ENCODE assay signal across 15 mouse cellular contexts in genomic region chr11:119160050-119160449, GRCm38 (mm10).
DNase-seq lines count a peak whose midpoint lies in the region; ATAC-seq and TF ChIP-seq lines count a peak whose summit lies in the region.
"Had no signal": no experiment of that assay in that cellular context is flagged by ENCODE, and none has a peak within 500 bp of the region (broad histone marks: within the 10 kb centered on the region; RNA-seq: fewer than 3 reads in every experiment).

No protein-coding gene starts in this region.

- 87% methylated on average over 5 of the region's 5 CpGs for WGBS in heart, embryonic 10.5 days
- 83% methylated on average over 5 of the region's 5 CpGs for WGBS in kidney, embryonic 16.5 days
- 93% methylated on average over 5 of the region's 5 CpGs for WGBS in limb, embryonic 10.5 days

- no peak for TF ChIP-seq CTCF in CH12.LX (conservative IDR thresholded peaks at IDR 0.05 in 1 of 2, IDR thresholded peaks at IDR 0.05 in 1 of 2; ENCODE audit: low read depth in 2 of 2, low read length in 2 of 2)

- peak; percentile 51 for TF ChIP-seq EP300 in CH12.LX (IDR thresholded peaks at IDR 0.05; ENCODE audit: low read length)

- H3K4me1 ChIP-seq in heart, embryonic 10.5 days = peaks cover 53% of the 10 kb centered on the region
- H3K4me1 ChIP-seq in kidney, embryonic 16.5 days (ENCODE audit: insufficient read depth, low read length) = peaks cover 57% of the 10 kb centered on the region
- peaks cover 51 to 86% of the 10 kb centered on the region in 2 experiments for H3K4me1 ChIP-seq in CH12.LX (ENCODE audit: control insufficient read depth in 1 of 2, insufficient read depth in 2 of 2)
- peaks cover 63% of the 10 kb centered on the region for H3K4me1 ChIP-seq in limb, embryonic 10.5 days

- no peak; the same call in 1 of the 2 replicates for TF ChIP-seq RAD21 in CH12.LX (IDR thresholded peaks at IDR 0.05; ENCODE audit: low read depth, low read length)

- dilution Hi-C loops in CH12.LX (cut with MboI; ENCODE audit: extremely low pct_ligation_motif_present, extremely low pct_unique_long_range_greater_than_20kb, low sequenced_read_pairs) = no loop called here

- no peak overlapping the region for H3K27ac ChIP-seq in heart, embryonic 10.5 days
- no peak overlapping the region for H3K27ac ChIP-seq in kidney, embryonic 16.5 days (ENCODE audit: low read length)
- H3K27ac ChIP-seq in CH12.LX (ENCODE audit: insufficient read depth, low read depth) = peak overlapping the region; percentile 82
- H3K27ac ChIP-seq in limb, embryonic 10.5 days = peak overlapping the region; percentile 47; the same call in 1 of the 2 replicates
- H3K27ac ChIP-seq: kidney, postnatal 0 days; layer of hippocampus, adult 2 months; limb, embryonic 15.5 days had no signal

- H3K9me3 ChIP-seq in heart, embryonic 10.5 days = no peaks in the 10 kb centered on the region
- H3K9me3 ChIP-seq in kidney, embryonic 16.5 days (ENCODE audit: low read length) = no peaks in the 10 kb centered on the region
- no peaks in the 10 kb centered on the region for H3K9me3 ChIP-seq in CH12.LX (replicated peaks; ENCODE audit: low read length)
- no peaks in the 10 kb centered on the region for H3K9me3 ChIP-seq in limb, embryonic 10.5 days (replicated peaks)
- H3K9me3 ChIP-seq: limb, embryonic 15.5 days had no signal

- DNase-seq in heart, embryonic 10.5 days (ENCODE audit: low spot score) = no peak
- no peak for DNase-seq in heart, postnatal 14 days
- DNase-seq in kidney, adult 18-20 months = no peak
- peak; percentile 76 for DNase-seq in CH12.LX (ENCODE audit: extremely low read depth)
- no peak for DNase-seq in limb, embryonic 10.5 days (ENCODE audit: low spot score)
- DNase-seq in adrenal gland, postnatal 10 days = no peak
- DNase-seq in left cerebral cortex, adult 18-20 months (ENCODE audit: low spot score in 2 of 2) = no peak
- DNase-seq: adrenal gland, adult 8-10 months; forebrain, postnatal 0 days had no signal

- peak overlapping the region; percentile 19; the same call in 1 of the 2 replicates for H3K4me3 ChIP-seq in heart, embryonic 10.5 days
- no peak overlapping the region for H3K4me3 ChIP-seq in kidney, embryonic 16.5 days (ENCODE audit: low read length)
- H3K4me3 ChIP-seq in CH12.LX (replicated peaks in 1 of 3; ENCODE audit: low read depth in 2 of 3, low read length in 2 of 3, poor library complexity in 1 of 3) = peak overlapping the region in 1 of 3 experiments; percentile 34
- no peak overlapping the region for H3K4me3 ChIP-seq in limb, embryonic 10.5 days
- H3K4me3 ChIP-seq: layer of hippocampus, adult 2 months; limb, embryonic 15.5 days; myocyte had no signal

- H3K9ac ChIP-seq in kidney, embryonic 16.5 days (replicated peaks; ENCODE audit: low read length) = no peak overlapping the region
- peak overlapping the region; percentile 14; the same call in 1 of the 2 replicates for H3K9ac ChIP-seq in CH12.LX (ENCODE audit: insufficient read depth, low read depth)
- H3K9ac ChIP-seq: forebrain, postnatal 0 days; limb, embryonic 15.5 days had no signal

- in situ Hi-C loops in CH12.LX (cut with MboI; ENCODE audit: low pct_ligation_motif_present, low pct_unique_long_range_greater_than_20kb, low sequenced_read_pairs) = no loop called here

- peaks cover 13% of the 10 kb centered on the region for H3K36me3 ChIP-seq in heart, embryonic 10.5 days
- peaks cover 2% of the 10 kb centered on the region; the same call in 1 of the 2 replicates for H3K36me3 ChIP-seq in kidney, embryonic 16.5 days (ENCODE audit: insufficient read depth, low read length)
- H3K36me3 ChIP-seq in CH12.LX (replicated peaks in 1 of 2; ENCODE audit: control insufficient read depth in 1 of 2, insufficient read depth in 1 of 2, low read length in 1 of 2) = peaks cover 5 to 6% of the 10 kb centered on the region in 2 experiments
- peaks cover 18% of the 10 kb centered on the region for H3K36me3 ChIP-seq in limb, embryonic 10.5 days
- H3K36me3 ChIP-seq: G1E had no signal

- ATAC-seq in kidney, embryonic 16.5 days (ENCODE audit: low FRiP score, low TSS enrichment) = no peak
- ATAC-seq: forebrain, postnatal 0 days had no signal

- no peak for TF ChIP-seq POLR2A in CH12.LX (IDR thresholded peaks at IDR 0.05; ENCODE audit: low read depth, low read length)

- H3K79me2 ChIP-seq in CH12.LX (replicated peaks; ENCODE audit: control insufficient read depth, extremely low read depth, insufficient read depth, poor library complexity, severe bottlenecking) = no peaks in the 10 kb centered on the region

- intact Hi-C loops in heart, postnatal 14 days (cut with DNase I) = no loop called here

- peak overlapping the region; percentile 32; the same call in 1 of the 2 replicates for H3K4me2 ChIP-seq in kidney, embryonic 16.5 days (replicated peaks; ENCODE audit: low read depth, low read length)
- peak overlapping the region; percentile 24 for H3K4me2 ChIP-seq in CH12.LX (ENCODE audit: insufficient read depth, low read depth, poor library complexity, severe bottlenecking)
- H3K4me2 ChIP-seq: limb, embryonic 15.5 days had no signal

- H3K27me3 ChIP-seq in heart, embryonic 10.5 days (ENCODE audit: insufficient read depth, poor library complexity, severe bottlenecking) = peaks cover 44% of the 10 kb centered on the region
- peaks cover 10% of the 10 kb centered on the region; the same call in 1 of the 2 replicates for H3K27me3 ChIP-seq in kidney, embryonic 16.5 days (ENCODE audit: insufficient read depth, low read length)
- H3K27me3 ChIP-seq in CH12.LX (replicated peaks) = no peaks in the 10 kb centered on the region
- H3K27me3 ChIP-seq in limb, embryonic 10.5 days (ENCODE audit: low read depth, poor library complexity, severe bottlenecking) = peaks cover 46% of the 10 kb centered on the region

TF ChIP-seq in CH12.LX, 34 proteins besides CTCF, POLR2A, EP300 and RAD21:
- no peak for TF ChIP-seq GABPA (IDR thresholded peaks at IDR 0.05; ENCODE audit: insufficient replicate concordance, low read depth, low read length)
- no peak for TF ChIP-seq NRF1 (IDR thresholded peaks at IDR 0.05; ENCODE audit: low read depth, low read length)
- peak; percentile 14; the same call in 1 of the 2 replicates for TF ChIP-seq MAFK (IDR thresholded peaks at IDR 0.05; ENCODE audit: insufficient replicate concordance, low read length)
- no peak for TF ChIP-seq ELF1 (IDR thresholded peaks at IDR 0.05; ENCODE audit: low read depth, low read length)
- TF ChIP-seq MEF2A (IDR thresholded peaks at IDR 0.05; ENCODE audit: borderline replicate concordance, low read depth, low read length) = peak; percentile 82; the same call in 1 of the 2 replicates
- TF ChIP-seq ZC3H11A (IDR thresholded peaks at IDR 0.05; ENCODE audit: low read depth, low read length) = no peak
- 0 out of 2 replicates have a peak, but pooled peaks have one; percentile 75 for TF ChIP-seq RCOR1 (conservative IDR thresholded peaks at IDR 0.05; ENCODE audit: low read depth, low read length)
- TF ChIP-seq JUN (IDR thresholded peaks at IDR 0.05; ENCODE audit: insufficient read depth, low read depth, low read length) = peak; percentile 46; the same call in 1 of the 2 replicates
- no peak for TF ChIP-seq USF1 (IDR thresholded peaks at IDR 0.05; ENCODE audit: low read depth, low read length)
- TF ChIP-seq UBTF (IDR thresholded peaks at IDR 0.05; ENCODE audit: low read depth, low read length) = no peak
- no peak for TF ChIP-seq JUND (conservative IDR thresholded peaks at IDR 0.05; ENCODE audit: low read depth, low read length)
- no peak for TF ChIP-seq E2F4 (IDR thresholded peaks at IDR 0.05; ENCODE audit: insufficient replicate concordance, low read depth, low read length)
- TF ChIP-seq ZNF384 (IDR thresholded peaks at IDR 0.05; ENCODE audit: low read depth, low read length) = peak; percentile 6; the same call in 1 of the 2 replicates
- TF ChIP-seq TCF12 (IDR thresholded peaks at IDR 0.05; ENCODE audit: low read depth, low read length) = no peak
- TF ChIP-seq IRF4 (IDR thresholded peaks at IDR 0.05; ENCODE audit: low read depth, low read length) = peak; percentile 42
- peak; percentile 82 for TF ChIP-seq CHD1 (IDR thresholded peaks at IDR 0.05; ENCODE audit: low read depth, low read length)
- 0 out of 2 replicates have a peak, but pooled peaks have one; percentile 14 for TF ChIP-seq ZMIZ1 (IDR thresholded peaks at IDR 0.05; ENCODE audit: low read depth, low read length)
- TF ChIP-seq MAZ (IDR thresholded peaks at IDR 0.05; ENCODE audit: low read depth, low read length) = no peak
- TF ChIP-seq CHD2 (IDR thresholded peaks at IDR 0.05; ENCODE audit: low read length) = no peak
- no peak for TF ChIP-seq NELFE (IDR thresholded peaks at IDR 0.05; ENCODE audit: low read depth, low read length)
- 0 out of 2 replicates have a peak, but pooled peaks have one; percentile 13 for TF ChIP-seq TBP (conservative IDR thresholded peaks at IDR 0.05; ENCODE audit: low read depth, low read length)
- peak; percentile 87 for TF ChIP-seq BHLHE40 (IDR thresholded peaks at IDR 0.05; ENCODE audit: low read depth, low read length)
- TF ChIP-seq ETS1 (conservative IDR thresholded peaks at IDR 0.05; ENCODE audit: low read depth, low read length) = peak; percentile 82

Comparison
In these comparisons a context has a peak if more than half of its experiments do, and no peak if none do; other contexts are left out.
1. H3K27ac ChIP-seq: peak in CH12.LX (single experiment) and limb, embryonic 10.5 days (single experiment); none in heart, embryonic 10.5 days (single experiment) and kidney, embryonic 16.5 days (single experiment).